Mouse (Mus musculus) stomach, postnatal 0 days (tissue): ENCODE measurements around the gene Arid3b. TPM values are rescaled to one million over a fixed set of nuclear protein-coding genes. Genes with fewer than 3 reads are reported as not detected.

Source experiments
- ATAC-seq: fragments of 200-750 bp; cut with Nextera tagmentation; 2 replicates; pipeline ENCODE4 v1.8.0; 2017; ENCODE audit not compliant: low FRiP score, low TSS enrichment
- DNase-seq: peaks from one replicate; pipeline ENCODE4 v3.0.0-alpha.2; 2016; ENCODE audit warnings: low spot score
- H3K27ac ChIP-seq: fragments of 300-500 bp; sonication (generic); replicated peaks from 2 replicates; pipeline ENCODE4 v1.5.1; 2014; ENCODE audit warnings: mild to moderate bottlenecking, control low read depth
- H3K27me3 ChIP-seq: fragments of 300-500 bp; sonication (generic); 2 replicates; pipeline ENCODE4 v1.6.1; 2014; ENCODE audit warnings: low read length; ENCODE audit not compliant: control insufficient read depth, insufficient read depth
- H3K36me3 ChIP-seq: fragments of 300-500 bp; sonication (generic); 2 replicates; pipeline ENCODE4 v1.6.1; 2014; ENCODE audit warnings: low read length, mixed read lengths; ENCODE audit not compliant: control insufficient read depth, insufficient read depth
- H3K4me1 ChIP-seq: fragments of 300-500 bp; sonication (generic); replicated peaks from 2 replicates; pipeline ENCODE4 v1.6.1; 2014; ENCODE audit warnings: antibody characterized with exemption; ENCODE audit not compliant: control insufficient read depth, insufficient read depth
- H3K4me2 ChIP-seq: fragments of 300-500 bp; sonication (generic); replicated peaks from 2 replicates; pipeline ENCODE4 v1.6.1; 2014; ENCODE audit warnings: low read depth, mild to moderate bottlenecking, control low read depth, moderate library complexity
- H3K4me3 ChIP-seq: fragments of 300-500 bp; sonication (generic); 2 replicates; pipeline ENCODE4 v1.5.1; 2014; ENCODE audit warnings: low read depth, low read length, control low read depth
- H3K9ac ChIP-seq: fragments of 300-500 bp; sonication (generic); 2 replicates; pipeline ENCODE4 v1.6.1; 2014; ENCODE audit warnings: mild to moderate bottlenecking, low read length, control low read depth, mixed read lengths
- H3K9me3 ChIP-seq: fragments of 300-500 bp; sonication (generic); 2 replicates; pipeline ENCODE4 v1.6.1; 2016; ENCODE audit warnings: low read length; ENCODE audit not compliant: control insufficient read depth
- CTCF ChIP-seq: IDR thresholded peaks from 2 replicates; pipeline ENCODE4 v1.5.1; 2016; ENCODE audit warnings: antibody characterized with exemption, low read depth, mild to moderate bottlenecking, moderate library complexity
- EP300 ChIP-seq: optimal IDR thresholded peaks from 2 replicates; pipeline ENCODE3; 2016; ENCODE audit warnings: antibody characterized with exemption
- WGBS: fragments of 180-500 bp; shearing (Covaris S2); extraction: QIAGEN DNeasy Blood & Tissue Kit; methylation state at CpG from one replicate; pipeline ENCODE4 v1.1.7; 2014; 5-methylcytosine and 5-hydroxymethylcytosine counted together
- polyA plus RNA-seq: library from polyadenylated mRNA; unstranded; fragments of >200 nt; fragmentation: Nextera tagmentation; extraction: Ambion mirVana; gene quantifications from 2 replicates; pipeline ENCODE4 v1.2.1, GENCODE M21; 2015

Gene Arid3b
- polyA plus RNA-seq, 1 experiment from 2014 or later: 3.0 TPM

DNA sequence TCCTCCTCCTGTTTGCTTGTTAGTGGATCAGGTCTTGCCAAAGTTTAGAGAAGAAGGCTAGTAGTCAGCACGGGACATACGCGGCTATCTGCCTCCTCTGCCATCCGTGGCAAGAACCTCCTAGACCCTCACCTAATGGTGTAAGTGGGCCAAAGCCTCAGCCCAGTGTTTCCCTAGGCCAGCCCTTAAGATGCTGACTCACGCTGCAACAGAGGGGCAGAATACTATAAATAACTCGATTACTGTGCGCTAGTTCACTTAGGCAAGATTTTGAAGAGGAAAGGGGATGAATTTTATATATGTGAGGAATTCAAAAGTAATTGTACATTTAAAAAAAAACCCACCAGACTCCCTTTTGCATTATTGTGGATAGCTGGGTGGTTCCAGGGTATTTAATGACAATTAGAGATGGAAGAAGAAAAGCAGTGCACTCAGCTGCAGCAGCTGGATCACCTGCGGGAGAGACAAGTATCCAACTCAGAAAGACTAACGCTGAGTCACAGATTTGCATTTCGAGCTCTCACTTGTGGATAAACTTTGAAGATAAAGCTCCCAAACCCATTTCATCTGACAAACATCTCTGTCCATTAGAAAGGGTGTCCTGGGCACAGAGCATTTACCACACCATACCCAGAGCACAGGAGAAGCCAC is 31.4 kb downstream of the Arid3b start:
- no peaks in the 10 kb centered on the region for H3K27me3 ChIP-seq
- H3K9me3 ChIP-seq: no peaks in the 10 kb centered on the region
- DNase-seq (no peak), ATAC-seq (no peak)
- no peak overlapping the region for H3K4me3 ChIP-seq
- 0 out of 2 replicates have a peak, but pooled peaks cover 2% of the 10 kb centered on the region for H3K4me1 ChIP-seq
- no peak overlapping the region for H3K9ac ChIP-seq
- WGBS: 56% methylated on average over 10 of the region's 10 CpGs
- H3K27ac ChIP-seq: no peak overlapping the region
- no peak overlapping the region for H3K4me2 ChIP-seq
- H3K36me3 ChIP-seq: 0 out of 2 replicates have a peak, but pooled peaks cover 3% of the 10 kb centered on the region
- TF ChIP-seq CTCF (no peak), EP300 (no peak)

DNA sequence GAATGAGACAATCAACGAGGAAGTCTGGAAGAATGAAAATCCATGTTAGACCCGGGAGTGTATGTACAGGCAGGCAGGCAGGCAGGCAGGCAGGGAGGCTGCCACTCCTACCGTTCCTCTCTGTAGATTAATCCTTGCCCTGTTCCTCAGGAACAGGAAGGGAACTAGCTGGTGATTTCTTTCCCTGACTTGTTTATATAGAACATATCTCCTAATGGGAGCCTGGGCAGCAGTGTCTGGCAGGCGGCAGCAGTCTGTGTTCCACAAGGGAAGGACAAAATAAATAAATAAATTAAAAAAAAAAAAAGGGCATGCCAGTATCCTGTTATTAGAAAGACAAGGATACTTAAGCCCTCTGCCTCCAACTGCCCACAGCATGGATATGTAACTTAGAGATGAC is 32.8 kb downstream of the Arid3b start:
- H3K9me3 ChIP-seq: no peaks in the 10 kb centered on the region
- H3K4me1 ChIP-seq: 0 out of 2 replicates have a peak, but pooled peaks cover 2% of the 10 kb centered on the region
- 10% methylated on average over 4 of the region's 4 CpGs for WGBS
- no peak overlapping the region for H3K9ac ChIP-seq
- TF ChIP-seq EP300 (no peak), CTCF (no peak)
- H3K27me3 ChIP-seq: no peaks in the 10 kb centered on the region
- 0 out of 2 replicates have a peak, but pooled peaks cover 3% of the 10 kb centered on the region for H3K36me3 ChIP-seq
- no peak overlapping the region for H3K27ac ChIP-seq
- DNase-seq (peak; percentile 33), ATAC-seq (peak; percentile 70)
- H3K4me2 ChIP-seq: no peak overlapping the region
- no peak overlapping the region for H3K4me3 ChIP-seq

DNA sequence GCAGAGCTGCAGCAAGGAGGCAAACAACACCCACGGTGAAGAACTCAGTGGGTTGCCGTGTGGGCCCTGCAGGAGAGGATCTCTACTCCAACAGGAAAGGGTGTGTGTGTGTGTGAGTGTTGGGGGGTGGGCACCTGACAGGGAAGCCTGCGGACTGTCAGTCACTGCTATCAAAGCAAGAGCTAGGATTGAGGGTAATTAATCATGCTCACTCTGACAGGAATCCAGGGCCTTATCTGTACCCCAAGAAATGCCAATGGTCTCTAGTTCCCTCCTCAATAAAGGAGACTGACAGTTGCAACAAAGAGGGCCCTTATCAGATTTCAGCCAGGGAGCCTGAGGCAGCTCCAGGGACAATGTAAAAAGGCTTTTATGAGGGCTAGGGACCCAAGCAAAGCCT is 33.5 kb downstream of the Arid3b start:
- no peak overlapping the region for H3K4me3 ChIP-seq
- ATAC-seq (no peak), DNase-seq (no peak)
- H3K27me3 ChIP-seq: no peaks in the 10 kb centered on the region
- H3K4me1 ChIP-seq: 0 out of 2 replicates have a peak, but pooled peaks cover 2% of the 10 kb centered on the region
- 40% methylated on average over 3 of the region's 3 CpGs for WGBS
- H3K9ac ChIP-seq: no peak overlapping the region
- H3K27ac ChIP-seq: no peak overlapping the region
- TF ChIP-seq CTCF (no peak), EP300 (no peak)
- 0 out of 2 replicates have a peak, but pooled peaks cover 3% of the 10 kb centered on the region for H3K36me3 ChIP-seq
- no peaks in the 10 kb centered on the region for H3K9me3 ChIP-seq
- no peak overlapping the region for H3K4me2 ChIP-seq

DNA sequence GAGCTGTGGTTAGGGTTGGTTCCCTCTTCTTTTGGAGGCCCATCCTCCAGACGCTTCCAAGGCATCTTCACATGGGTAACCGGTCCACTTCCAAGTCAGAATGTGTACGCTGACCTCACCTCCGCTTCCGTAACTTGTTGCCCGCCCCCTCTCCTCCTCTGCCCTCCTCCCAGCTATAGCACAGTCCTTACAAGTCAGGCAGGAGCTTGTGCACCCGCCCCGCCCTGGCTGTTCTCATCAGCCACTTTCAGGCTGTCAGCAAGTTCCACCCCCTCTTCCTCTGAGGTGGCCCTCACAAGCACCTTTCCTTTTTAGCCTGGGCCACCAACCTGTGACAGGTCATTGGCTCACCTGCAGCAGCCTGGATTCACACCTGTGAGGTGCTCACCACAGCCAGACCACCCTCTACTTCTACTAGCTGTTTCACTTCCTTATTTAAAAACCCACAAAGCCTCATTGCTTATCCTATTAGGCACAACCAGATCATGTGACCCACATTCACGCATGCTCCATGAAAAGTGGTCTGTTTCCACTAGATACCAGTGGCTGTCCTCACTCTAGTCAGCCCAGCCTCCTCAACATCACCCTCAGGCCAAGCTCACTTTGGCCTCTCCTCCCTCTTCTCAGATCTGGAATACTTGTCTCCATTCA is 36.1 kb downstream of the Arid3b start:
- Histone ChIP-seq H3K4me3 (no peak overlapping the region), H3K9me3 (no peaks in the 10 kb centered on the region), H3K4me2 (no peak overlapping the region), H3K36me3 (peaks cover 9% of the 10 kb centered on the region; the same call in 1 of the 2 replicates), H3K9ac (no peak overlapping the region), H3K27ac (no peak overlapping the region), H3K4me1 (0 out of 2 replicates have a peak, but pooled peaks cover 2% of the 10 kb centered on the region), H3K27me3 (no peaks in the 10 kb centered on the region)
- ATAC-seq: no peak
- TF ChIP-seq CTCF (no peak), EP300 (no peak)
- WGBS: 68% methylated on average over 9 of the region's 9 CpGs
- DNase-seq: no peak

DNA sequence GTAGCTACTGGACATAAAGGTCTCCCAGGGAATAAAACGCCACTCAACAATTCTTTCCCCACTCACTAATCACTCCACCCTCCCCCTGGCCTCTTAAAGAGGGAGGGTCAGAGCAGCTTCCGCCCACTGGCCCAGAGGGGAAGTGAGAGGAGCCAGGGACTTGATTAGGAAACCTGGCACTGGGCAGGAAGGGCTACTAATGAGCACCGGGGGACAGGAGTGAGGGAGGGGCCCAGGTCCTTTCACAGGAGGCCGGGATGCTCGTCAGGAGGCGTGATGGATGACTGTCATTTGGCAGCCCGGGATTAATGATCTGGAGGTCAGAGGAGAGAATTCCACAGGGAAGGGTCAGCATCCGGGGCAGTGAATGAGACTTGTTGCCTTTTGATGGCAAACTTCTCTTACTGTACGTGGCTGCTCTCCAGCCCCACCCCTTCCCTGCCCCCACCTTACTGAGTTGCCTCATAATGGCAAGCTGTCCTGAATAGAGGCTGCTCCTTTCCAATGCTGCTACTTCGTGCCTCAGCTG is 37.8 kb downstream of the Arid3b start:
- Histone ChIP-seq H3K36me3 (peaks cover 9% of the 10 kb centered on the region; the same call in 1 of the 2 replicates), H3K9ac (no peak overlapping the region), H3K4me1 (0 out of 2 replicates have a peak, but pooled peaks cover 2% of the 10 kb centered on the region), H3K4me2 (no peak overlapping the region), H3K27me3 (no peaks in the 10 kb centered on the region), H3K9me3 (no peaks in the 10 kb centered on the region), H3K4me3 (no peak overlapping the region), H3K27ac (no peak overlapping the region)
- TF ChIP-seq CTCF (no peak), EP300 (no peak)
- ATAC-seq (no peak; the same call in 1 of the 2 replicates), DNase-seq (no peak)
- WGBS: 23% methylated on average over 10 of the region's 10 CpGs
